ENCODE assay signal across 27 mouse cellular contexts in the genomic region with DNA sequence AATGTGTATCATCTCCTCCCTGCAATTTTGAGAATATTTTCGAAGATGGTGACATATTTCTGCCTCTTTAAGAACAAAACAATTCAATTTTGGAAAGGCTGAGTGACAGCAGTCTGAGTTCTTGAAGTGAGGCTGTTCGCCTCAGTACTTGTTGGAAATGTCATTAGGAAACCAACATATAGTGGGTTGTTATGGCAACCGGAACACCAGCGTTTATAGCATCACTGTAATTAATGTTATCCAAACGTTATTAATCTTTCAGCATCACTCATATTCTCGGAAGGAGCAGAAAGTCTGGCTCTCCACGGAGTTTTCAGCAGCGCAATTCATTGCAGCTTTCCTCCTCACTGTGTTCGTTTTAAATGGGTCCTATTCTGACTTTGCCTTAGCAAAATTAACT.
A peak's percentile ranks its signal among the peaks of the same experiment; 100 is the strongest.
DNase-seq lines count a peak whose midpoint lies in the region; ATAC-seq lines count a peak whose summit lies in the region.
"Had no signal": no experiment of that assay in that cellular context is flagged by ENCODE, and none has a peak within 500 bp of the region (broad histone marks: within the 10 kb centered on the region; RNA-seq: fewer than 3 reads in every experiment).

No protein-coding gene starts in this region.

- H3K9ac ChIP-seq in forebrain, embryonic 14.5 days (ENCODE audit: low read length): no peak overlapping the region
- no peak overlapping the region for H3K9ac ChIP-seq in forebrain, embryonic 12.5 days
- H3K9ac ChIP-seq in intestine, embryonic 14.5 days (ENCODE audit: low read length): no peak overlapping the region
- H3K9ac ChIP-seq in intestine, embryonic 16.5 days (ENCODE audit: low read depth, low read length): no peak overlapping the region
- H3K9ac ChIP-seq in neural tube, embryonic 15.5 days (replicated peaks): no peak overlapping the region
- H3K9ac ChIP-seq: embryonic facial prominence, embryonic 12.5 days; heart, embryonic 13.5 days; limb, embryonic 12.5 days; liver, embryonic 15.5 days; lung, embryonic 14.5 days; neural tube, embryonic 12.5 days had no signal

- no peak overlapping the region for H3K4me2 ChIP-seq in forebrain, embryonic 14.5 days (ENCODE audit: low read length)
- no peak overlapping the region for H3K4me2 ChIP-seq in forebrain, embryonic 12.5 days
- no peak overlapping the region for H3K4me2 ChIP-seq in intestine, embryonic 14.5 days (ENCODE audit: low read length)
- H3K4me2 ChIP-seq in intestine, embryonic 16.5 days (ENCODE audit: low read depth, low read length): no peak overlapping the region
- peak overlapping the region; percentile 22 for H3K4me2 ChIP-seq in neural tube, embryonic 15.5 days
- H3K4me2 ChIP-seq: embryonic facial prominence, embryonic 12.5 days; heart, embryonic 13.5 days; limb, embryonic 12.5 days; liver, embryonic 15.5 days; lung, embryonic 14.5 days; neural tube, embryonic 12.5 days had no signal

- peak; percentile 56 for DNase-seq in forebrain, embryonic 14.5 days (ENCODE audit: low spot score)
- peak; percentile 18 for DNase-seq in intestine, embryonic 14.5 days (ENCODE audit: low spot score)
- no peak for DNase-seq in neural tube, embryonic 10.5 days (ENCODE audit: extremely low spot score, low spot score)
- DNase-seq in kidney, postnatal 25 days: no peak
- DNase-seq: adrenal gland, adult 8-10 months; cerebellum, adult 11 months; cerebellum, adult 9-11 months; embryo, embryonic 11 days; gastrocnemius, postnatal 10 days; heart, postnatal 10 days; kidney, adult 9 months; kidney, postnatal 10 days; lung, embryonic 14.5 days; lung, postnatal 14 days; thymus, adult 2 months; thymus, postnatal 36 days had no signal

- no peaks in the 10 kb centered on the region for H3K27me3 ChIP-seq in forebrain, embryonic 14.5 days (replicated peaks; ENCODE audit: control insufficient read depth, insufficient read depth, low read length)
- H3K27me3 ChIP-seq in forebrain, embryonic 12.5 days: no peaks in the 10 kb centered on the region
- H3K27me3 ChIP-seq in intestine, embryonic 14.5 days (replicated peaks; ENCODE audit: control insufficient read depth, insufficient read depth, low read length): no peaks in the 10 kb centered on the region
- no peaks in the 10 kb centered on the region for H3K27me3 ChIP-seq in intestine, embryonic 16.5 days (replicated peaks; ENCODE audit: control insufficient read depth, insufficient read depth, low read length)
- H3K27me3 ChIP-seq in neural tube, embryonic 15.5 days (replicated peaks): no peaks in the 10 kb centered on the region
- H3K27me3 ChIP-seq: embryonic facial prominence, embryonic 12.5 days; heart, embryonic 13.5 days; limb, embryonic 12.5 days; liver, embryonic 15.5 days; neural tube, embryonic 12.5 days had no signal

- 59% methylated on average over 9 of the region's 9 CpGs for WGBS in forebrain, embryonic 14.5 days
- WGBS in forebrain, embryonic 12.5 days: 65% methylated on average over 9 of the region's 9 CpGs
- 58% methylated on average over 9 of the region's 9 CpGs for WGBS in intestine, embryonic 14.5 days
- WGBS in intestine, embryonic 16.5 days: 55% methylated on average over 9 of the region's 9 CpGs
- WGBS in neural tube, embryonic 15.5 days: 46% methylated on average over 9 of the region's 9 CpGs

- ATAC-seq in forebrain, embryonic 14.5 days: peak; percentile 46; the same call in 1 of the 2 replicates
- ATAC-seq in forebrain, embryonic 12.5 days (ENCODE audit: low FRiP score): no peak
- ATAC-seq in intestine, embryonic 14.5 days (replicated peaks; ENCODE audit: low FRiP score, low TSS enrichment, low read depth): no peak
- ATAC-seq in intestine, embryonic 16.5 days: no peak
- no peak for ATAC-seq in neural tube, embryonic 15.5 days (ENCODE audit: low FRiP score)
- ATAC-seq: intestine, postnatal 0 days had no signal

- H3K4me1 ChIP-seq in forebrain, embryonic 14.5 days (ENCODE audit: control insufficient read depth, insufficient read depth, low read length): peaks cover 4% of the 10 kb centered on the region; the same call in 1 of the 2 replicates
- H3K4me1 ChIP-seq in forebrain, embryonic 12.5 days: no peaks in the 10 kb centered on the region; the same call in 1 of the 2 replicates
- H3K4me1 ChIP-seq in intestine, embryonic 14.5 days (replicated peaks; ENCODE audit: control insufficient read depth, insufficient read depth, low read length): no peaks in the 10 kb centered on the region
- H3K4me1 ChIP-seq in intestine, embryonic 16.5 days (ENCODE audit: control insufficient read depth, insufficient read depth, low read length): no peaks in the 10 kb centered on the region
- peaks cover 6% of the 10 kb centered on the region; the same call in 1 of the 2 replicates for H3K4me1 ChIP-seq in neural tube, embryonic 15.5 days
- H3K4me1 ChIP-seq: embryonic facial prominence, embryonic 12.5 days; heart, embryonic 13.5 days; limb, embryonic 12.5 days; neural tube, embryonic 12.5 days had no signal

- H3K4me3 ChIP-seq in forebrain, embryonic 14.5 days (ENCODE audit: low read depth, low read length): no peak overlapping the region
- H3K4me3 ChIP-seq in forebrain, embryonic 12.5 days (replicated peaks): no peak overlapping the region
- no peak overlapping the region for H3K4me3 ChIP-seq in intestine, embryonic 14.5 days (ENCODE audit: low read depth, low read length)
- H3K4me3 ChIP-seq in intestine, embryonic 16.5 days (ENCODE audit: low read length): no peak overlapping the region
- no peak overlapping the region for H3K4me3 ChIP-seq in neural tube, embryonic 15.5 days (replicated peaks)
- H3K4me3 ChIP-seq: embryonic facial prominence, embryonic 12.5 days; heart, embryonic 13.5 days; left cerebral cortex, adult 2 months; limb, embryonic 12.5 days; liver, embryonic 15.5 days; neural tube, embryonic 12.5 days had no signal

- H3K27ac ChIP-seq in forebrain, embryonic 14.5 days (ENCODE audit: low read depth, low read length): no peak overlapping the region
- H3K27ac ChIP-seq in forebrain, embryonic 12.5 days: no peak overlapping the region
- H3K27ac ChIP-seq in intestine, embryonic 14.5 days (ENCODE audit: low read depth): no peak overlapping the region
- no peak overlapping the region for H3K27ac ChIP-seq in intestine, embryonic 16.5 days (ENCODE audit: low read length)
- no peak overlapping the region for H3K27ac ChIP-seq in neural tube, embryonic 15.5 days (replicated peaks)
- H3K27ac ChIP-seq: embryonic facial prominence, embryonic 12.5 days; heart, embryonic 13.5 days; left cerebral cortex, adult 2 months; limb, embryonic 12.5 days; liver, embryonic 15.5 days; neural tube, embryonic 12.5 days had no signal

- no peaks in the 10 kb centered on the region for H3K9me3 ChIP-seq in forebrain, embryonic 14.5 days (replicated peaks; ENCODE audit: control insufficient read depth, low read length)
- no peaks in the 10 kb centered on the region for H3K9me3 ChIP-seq in forebrain, embryonic 12.5 days
- H3K9me3 ChIP-seq in intestine, embryonic 14.5 days (ENCODE audit: control insufficient read depth, low read length): no peaks in the 10 kb centered on the region
- no peaks in the 10 kb centered on the region for H3K9me3 ChIP-seq in intestine, embryonic 16.5 days (ENCODE audit: control insufficient read depth, low read length)
- no peaks in the 10 kb centered on the region for H3K9me3 ChIP-seq in neural tube, embryonic 15.5 days (replicated peaks)
- H3K9me3 ChIP-seq: embryonic facial prominence, embryonic 12.5 days; G1E; heart, embryonic 13.5 days; limb, embryonic 12.5 days; liver, embryonic 15.5 days; neural tube, embryonic 12.5 days had no signal

- H3K36me3 ChIP-seq in forebrain, embryonic 14.5 days (ENCODE audit: control insufficient read depth, insufficient read depth, low read length): no peaks in the 10 kb centered on the region
- no peaks in the 10 kb centered on the region for H3K36me3 ChIP-seq in forebrain, embryonic 12.5 days (replicated peaks)
- no peaks in the 10 kb centered on the region for H3K36me3 ChIP-seq in intestine, embryonic 14.5 days (ENCODE audit: control insufficient read depth, insufficient read depth, low read length)
- H3K36me3 ChIP-seq in intestine, embryonic 16.5 days (ENCODE audit: control insufficient read depth, insufficient read depth, low read length): no peaks in the 10 kb centered on the region
- H3K36me3 ChIP-seq in neural tube, embryonic 15.5 days: no peaks in the 10 kb centered on the region
- H3K36me3 ChIP-seq: embryonic facial prominence, embryonic 12.5 days; G1E; heart, embryonic 13.5 days; limb, embryonic 12.5 days; liver, embryonic 15.5 days; neural tube, embryonic 12.5 days had no signal

Comparison
In these comparisons a context has a peak if more than half of its experiments do, and no peak if none do; other contexts are left out.
1. DNase-seq: peak in forebrain, embryonic 14.5 days (single experiment) and intestine, embryonic 14.5 days (single experiment); none in neural tube, embryonic 10.5 days (single experiment) and kidney, postnatal 25 days (0 of 2).